Mouse (Mus musculus): ENCODE data around the gene 2900026A02Rik.

- no peak for TF ChIP-seq CTCF (IDR thresholded peaks at IDR 0.05; ENCODE audit: low read depth)
- TF ChIP-seq EP300 (IDR thresholded peaks at IDR 0.05; ENCODE audit: low read depth), result no peak
These were observed 1.2 kb downstream of the 2900026A02Rik start for GRCm38 (mm10) chr5:113219876-113220275.
